Mouse (Mus musculus) cortical plate, adult 2 months (tissue): ENCODE data around the gene Med28. TPM values are rescaled to one million over a fixed set of nuclear protein-coding genes. Genes with fewer than 3 reads are reported as not detected.

Experiments used
- H3K27ac ChIP-seq: fragments of 200-500 bp; 2 replicates; pipeline ENCODE4 v1.5.1; 2012; ENCODE audit warnings: low read length, control low read depth, inconsistent platforms; ENCODE audit not compliant: insufficient read depth
- H3K4me1 ChIP-seq: fragments of 200-500 bp; 2 replicates; pipeline ENCODE4 v1.6.1; 2011; ENCODE audit warnings: low read length; ENCODE audit not compliant: control insufficient read depth, insufficient read depth
- H3K4me3 ChIP-seq: fragments of 200-500 bp; 2 replicates; pipeline ENCODE4 v1.5.1; 2011; ENCODE audit warnings: mild to moderate bottlenecking, low read length, control low read depth; ENCODE audit not compliant: insufficient read depth
- CTCF ChIP-seq: fragments of 200-500 bp; IDR thresholded peaks from 2 replicates; pipeline ENCODE4 v1.5.1; 2011; ENCODE audit warnings: mild to moderate bottlenecking, control low read depth, low read length; ENCODE audit not compliant: insufficient read depth; ENCODE audit errors: extremely low read depth
- POLR2A ChIP-seq: fragments of 200-500 bp; IDR thresholded peaks from 2 replicates; pipeline ENCODE4 v1.6.1; 2011; ENCODE audit warnings: mild to moderate bottlenecking, low read length, control low read depth; ENCODE audit not compliant: insufficient read depth; ENCODE audit errors: extremely low read depth
- polyA plus RNA-seq: library from polyadenylated mRNA; depleted of rRNA; stranded (reverse); fragments of >200 nt; gene quantifications from 2 replicates; pipeline ENCODE4 v1.2.3, GENCODE M21; 2012; rRNA removed

Med28 gene
- polyA plus RNA-seq, 1 experiment: 130 TPM

DNA sequence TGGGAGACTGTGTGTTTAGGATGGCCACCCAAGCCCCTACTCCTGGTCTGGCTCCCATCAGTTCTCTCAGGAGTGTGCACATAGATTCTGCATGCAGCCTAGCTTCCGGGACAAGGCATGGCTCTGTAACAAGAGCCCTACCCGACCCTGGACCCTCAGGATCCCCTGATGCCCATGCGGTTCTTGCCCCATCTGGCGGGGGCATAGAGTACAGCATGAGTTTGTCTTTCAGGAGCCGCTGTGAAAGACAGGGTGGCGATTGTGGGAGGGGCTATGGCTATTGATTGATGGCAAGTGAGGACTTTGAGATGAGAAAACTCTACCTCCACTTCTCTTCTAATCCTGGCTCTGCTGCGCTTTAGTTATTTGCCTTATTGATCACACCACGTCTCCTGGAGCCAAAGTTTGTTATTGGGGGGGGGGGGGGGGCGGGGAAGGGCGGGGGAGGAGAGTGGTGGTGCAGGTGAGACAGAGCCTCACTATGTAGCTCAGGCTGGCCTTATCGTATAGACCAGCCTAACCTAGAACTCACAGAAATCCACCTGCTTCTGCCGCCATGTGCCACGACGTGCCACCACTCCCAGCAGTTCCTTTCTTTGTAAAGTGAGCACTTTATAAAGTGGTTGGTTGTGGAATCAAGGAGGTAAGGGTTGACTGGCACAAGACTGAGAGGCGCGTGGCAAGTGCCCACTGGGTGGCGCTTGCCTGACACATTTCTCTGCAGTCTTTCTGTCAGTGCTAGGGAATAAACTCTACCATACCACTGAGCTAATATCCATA is 14.5 kb downstream of the Med28 start:
- no peaks in the 10 kb centered on the region for H3K4me1 ChIP-seq
- TF ChIP-seq CTCF (peak; percentile 70), POLR2A (no peak)
- H3K27ac ChIP-seq: no peak overlapping the region
- H3K4me3 ChIP-seq: no peak overlapping the region

DNA sequence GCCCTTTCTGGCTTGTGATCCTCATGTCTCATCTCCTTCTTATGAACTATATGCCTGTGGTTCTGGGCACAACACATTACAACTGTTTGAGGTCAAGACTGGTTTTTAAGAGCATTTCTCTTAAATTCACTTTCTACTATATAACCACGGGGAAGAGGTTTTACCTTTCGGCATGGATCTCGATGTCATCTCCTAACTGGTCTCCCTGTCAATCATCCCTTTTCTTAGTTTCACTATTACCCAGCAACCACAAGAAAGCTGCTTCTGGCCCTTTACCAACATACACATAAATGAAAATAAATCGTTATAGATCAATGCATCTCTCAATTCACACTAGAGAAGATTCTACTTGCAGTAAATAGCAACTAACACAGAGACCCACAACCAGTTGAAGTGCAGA is 15.1 kb downstream of the Med28 start:
- H3K4me3 ChIP-seq: no peak overlapping the region
- no peaks in the 10 kb centered on the region for H3K4me1 ChIP-seq
- TF ChIP-seq CTCF (no peak), POLR2A (no peak)
- H3K27ac ChIP-seq: no peak overlapping the region

DNA sequence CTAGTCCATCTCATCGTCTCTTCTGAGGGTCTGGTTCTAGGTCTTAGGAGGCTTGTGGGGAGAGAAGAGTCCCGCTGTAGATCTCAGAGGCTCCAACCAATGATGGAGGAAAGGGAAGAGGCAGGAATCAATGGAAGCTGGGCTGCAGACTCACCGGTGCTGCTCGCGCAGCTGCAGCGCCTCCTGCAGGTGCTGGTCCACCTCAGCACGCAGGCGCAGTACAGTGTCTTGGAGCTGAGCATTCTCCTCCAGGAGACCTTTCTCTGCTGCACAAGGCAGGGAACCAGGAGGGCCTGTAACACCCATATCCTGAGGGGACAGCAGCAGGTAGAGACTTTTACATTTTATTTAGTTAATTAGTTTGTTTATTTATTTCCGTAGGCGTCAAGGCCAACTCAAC is 19.5 kb downstream of the Med28 start:
- no peaks in the 10 kb centered on the region for H3K4me1 ChIP-seq
- no peak overlapping the region for H3K4me3 ChIP-seq
- no peak overlapping the region for H3K27ac ChIP-seq
- no peak for TF ChIP-seq CTCF
- TF ChIP-seq POLR2A: no peak

DNA sequence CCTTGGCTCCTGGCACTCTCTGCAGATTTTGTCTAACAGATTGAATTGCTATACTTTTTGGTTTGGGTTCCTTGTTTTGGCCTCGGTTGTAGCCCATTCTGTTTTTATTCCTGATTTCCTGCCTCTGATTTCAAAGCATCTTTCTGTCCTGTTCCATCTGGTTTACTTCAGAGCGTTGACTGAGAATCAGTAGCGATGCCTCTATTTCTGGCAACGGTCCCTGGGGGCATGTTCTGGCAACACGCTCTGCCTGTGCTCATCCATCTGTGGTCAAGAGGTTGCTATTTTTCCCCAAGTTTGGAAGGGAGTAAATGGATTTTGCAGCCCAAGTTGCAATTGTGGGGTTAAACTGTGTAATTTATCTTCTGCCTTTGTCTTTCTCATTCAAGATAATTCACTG is 23.3 kb downstream of the Med28 start:
- TF ChIP-seq POLR2A (no peak), CTCF (no peak)
- Histone ChIP-seq H3K4me3 (no peak overlapping the region), H3K4me1 (no peaks in the 10 kb centered on the region), H3K27ac (no peak overlapping the region)

DNA sequence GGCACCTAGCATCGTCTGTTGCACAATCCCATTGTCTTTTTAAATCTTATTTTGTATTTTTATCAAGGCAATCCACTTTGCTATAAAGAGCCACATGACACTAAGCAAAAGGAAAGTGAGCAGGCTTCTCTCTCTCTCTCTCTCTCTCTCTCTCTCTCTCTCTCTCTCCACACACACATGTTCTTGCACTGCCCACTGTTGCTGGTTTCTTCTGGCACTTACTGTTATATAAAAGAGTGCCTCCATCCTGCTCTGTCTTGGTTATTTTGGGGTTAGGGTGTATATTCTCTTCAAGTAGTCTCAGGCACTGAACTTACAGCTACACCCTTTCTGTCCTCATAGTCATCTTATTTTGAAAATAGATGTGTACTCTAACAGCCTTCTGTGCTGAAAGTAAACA is 29.6 kb downstream of the Med28 start:
- no peak overlapping the region for H3K4me3 ChIP-seq
- TF ChIP-seq POLR2A: no peak
- TF ChIP-seq CTCF: no peak
- no peaks in the 10 kb centered on the region for H3K4me1 ChIP-seq
- H3K27ac ChIP-seq: no peak overlapping the region

DNA sequence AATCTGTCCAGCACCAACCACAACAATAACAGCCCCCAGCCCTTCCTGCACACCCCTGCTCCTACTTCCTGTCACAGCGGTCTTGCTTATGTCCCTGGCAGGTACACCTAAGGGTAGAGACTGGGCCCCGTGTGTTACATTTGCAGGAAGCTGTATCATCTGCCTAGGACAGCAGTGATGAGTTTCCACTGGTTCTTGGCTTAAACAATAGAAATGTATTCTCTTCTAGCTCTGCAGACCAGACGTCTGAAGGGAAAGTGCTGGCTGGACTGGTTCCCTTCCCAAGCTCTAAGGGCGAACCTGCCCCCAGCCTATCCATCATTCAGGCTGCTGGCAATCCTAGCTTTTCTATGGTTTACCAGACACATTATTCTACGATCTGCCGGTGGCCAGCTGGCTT is 44.0 kb downstream of the Med28 start:
- Histone ChIP-seq H3K4me1 (peaks cover 4% of the 10 kb centered on the region; the same call in 1 of the 2 replicates), H3K4me3 (no peak overlapping the region), H3K27ac (peak overlapping the region; percentile 78)
- TF ChIP-seq POLR2A (no peak), CTCF (no peak)

DNA sequence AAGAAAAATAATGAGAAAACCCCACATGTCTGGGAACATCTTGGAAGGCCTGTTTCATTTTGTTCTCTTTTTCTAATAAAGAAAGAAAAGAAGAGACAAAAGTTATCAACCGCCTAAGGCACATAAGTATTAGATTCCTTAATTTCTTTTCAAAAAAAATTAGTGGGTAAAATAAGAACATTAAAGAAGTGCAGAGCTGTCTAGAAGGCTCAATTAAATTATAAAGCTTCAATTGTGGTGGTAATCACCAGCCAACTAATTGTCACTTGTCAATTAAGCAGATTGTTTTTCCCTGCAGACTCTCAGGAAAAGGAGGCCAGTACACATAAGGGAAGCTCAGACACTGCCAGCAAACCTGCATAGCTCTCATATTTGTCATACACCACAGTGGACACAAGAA is 45.8 kb downstream of the Med28 start:
- H3K4me1 ChIP-seq: peaks cover 4% of the 10 kb centered on the region; the same call in 1 of the 2 replicates
- no peak overlapping the region for H3K4me3 ChIP-seq
- no peak overlapping the region for H3K27ac ChIP-seq
- TF ChIP-seq CTCF (no peak), POLR2A (no peak)

DNA sequence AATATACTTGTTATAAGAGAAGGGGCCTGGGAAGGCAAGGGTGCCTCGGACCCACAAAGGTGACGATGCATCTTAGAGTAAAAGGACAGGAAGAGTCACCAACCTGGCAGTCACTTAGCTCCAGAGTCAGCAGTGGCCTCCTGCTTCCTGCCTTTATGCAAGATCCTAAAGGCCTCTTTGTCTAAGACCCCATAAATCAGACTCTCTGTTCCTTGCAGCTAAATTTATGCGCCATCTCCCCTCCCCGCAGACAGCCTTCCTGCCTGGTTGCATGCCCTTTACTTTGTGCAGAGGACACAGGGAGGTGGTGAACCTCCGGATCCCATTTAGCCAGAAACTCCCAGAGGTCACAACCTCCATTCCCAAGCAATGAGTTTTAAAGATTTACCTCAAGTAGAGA is 52.8 kb downstream of the Med28 start:
- no peak overlapping the region for H3K27ac ChIP-seq
- no peak overlapping the region for H3K4me3 ChIP-seq
- no peaks in the 10 kb centered on the region for H3K4me1 ChIP-seq
- TF ChIP-seq CTCF (no peak), POLR2A (no peak)

DNA sequence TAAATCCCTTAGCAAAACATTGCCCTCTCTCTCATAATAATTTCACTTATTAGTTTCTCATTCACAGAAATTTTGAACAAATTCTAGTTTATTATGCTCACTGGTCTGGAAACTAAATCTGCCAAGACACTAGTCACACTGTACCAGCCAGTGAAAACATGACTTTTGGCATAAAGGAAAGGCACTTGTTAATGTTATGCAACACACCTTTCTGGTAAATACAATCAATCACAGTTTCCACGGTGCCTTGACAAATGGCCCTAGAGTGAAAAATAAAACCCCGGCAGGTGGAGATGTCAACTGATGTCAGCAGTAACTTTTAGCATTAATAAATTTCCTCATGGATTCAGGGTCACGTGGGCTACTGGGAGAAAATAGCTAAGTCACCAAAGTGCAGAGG is 56.7 kb downstream of the Med28 start:
- no peaks in the 10 kb centered on the region; the same call in 1 of the 2 replicates for H3K4me1 ChIP-seq
- H3K27ac ChIP-seq: no peak overlapping the region
- H3K4me3 ChIP-seq: no peak overlapping the region
- TF ChIP-seq CTCF (no peak), POLR2A (no peak)

DNA sequence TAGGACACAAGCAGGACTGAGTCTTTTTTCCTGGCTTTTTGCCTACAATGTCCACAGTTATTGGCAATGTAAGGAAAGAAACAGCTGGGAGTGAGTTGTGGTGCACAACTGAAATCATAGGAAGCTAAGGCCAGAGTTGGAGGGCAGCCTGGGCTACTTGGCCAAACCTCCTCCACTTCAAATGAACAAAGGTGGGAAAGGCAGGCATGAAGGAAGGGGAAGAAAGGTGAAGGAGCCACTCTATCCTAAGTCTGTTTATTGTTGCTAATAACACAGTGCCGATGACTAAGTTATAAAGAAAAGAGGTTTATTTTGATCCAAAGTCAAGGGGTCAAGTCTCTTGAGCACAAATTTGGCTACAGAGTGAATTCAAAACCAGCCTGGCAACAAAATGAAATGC is 57.3 kb downstream of the Med28 start:
- TF ChIP-seq POLR2A: no peak
- TF ChIP-seq CTCF: no peak
- no peak overlapping the region for H3K27ac ChIP-seq
- no peaks in the 10 kb centered on the region; the same call in 1 of the 2 replicates for H3K4me1 ChIP-seq
- no peak overlapping the region for H3K4me3 ChIP-seq

Other genes with a start within 250 kb of the Med28 start
- 304 and 318 TPM in 2 replicates for gene Qdpr, start 70.0 kb upstream of the Med28 start, polyA plus RNA-seq
- 0.25 and 0.52 TPM in 2 replicates for gene Clrn2, start 66.5 kb upstream of the Med28 start, polyA plus RNA-seq
- gene Lap3, start 26.9 kb upstream of the Med28 start, polyA plus RNA-seq: 50.7 and 57.8 TPM in 2 replicates
- gene Fam184b, start 119.4 kb downstream of the Med28 start, polyA plus RNA-seq: 4.8 and 5.8 TPM in 2 replicates
- 0.25 and 0.33 TPM in 2 replicates for gene Ncapg, start 149.7 kb downstream of the Med28 start, polyA plus RNA-seq